Mouse (Mus musculus) liver, postnatal 0 days (tissue): Measurements from ENCODE around the gene Padi4.

Experiments used
- CTCF ChIP-seq: sonication (generic); IDR thresholded peaks from 2 replicates; pipeline ENCODE4 v1.5.1; 2016; ENCODE audit warnings: antibody characterized with exemption, low read depth
- EP300 ChIP-seq: IDR thresholded peaks from 2 replicates; pipeline ENCODE4 v1.6.1; 2016; ENCODE audit warnings: antibody characterized with exemption, low read depth, mild to moderate bottlenecking

DNA sequence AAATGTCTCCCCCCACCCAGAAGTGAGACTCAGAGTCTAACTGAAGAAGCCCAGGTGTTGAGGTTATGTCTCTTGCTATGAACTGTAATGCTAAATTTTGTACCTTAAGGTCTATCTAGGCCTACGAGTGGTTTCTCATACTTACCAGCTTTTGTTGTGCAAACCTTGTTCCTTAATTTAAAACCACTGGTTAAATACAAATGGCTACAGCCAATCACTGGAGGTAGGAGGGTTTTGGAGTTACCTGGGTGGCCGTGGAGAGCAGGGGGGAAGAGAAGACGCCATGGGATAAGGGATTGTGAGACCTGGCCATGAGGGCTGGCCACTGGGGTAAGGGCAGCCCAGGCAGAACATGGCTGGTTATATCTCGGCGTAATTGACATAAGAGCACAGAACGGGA is 14.2 kb upstream of the Padi4 start:
- TF ChIP-seq EP300 (no peak), CTCF (no peak)
